Mouse (Mus musculus) effector memory CD4-positive, alpha-beta T cell, adult 5 months (primary cell): Measurements from ENCODE around the gene Ldlrap1. TPM values are rescaled to one million over a fixed set of nuclear protein-coding genes. Genes with fewer than 3 reads are reported as not detected.

Experiments
- polyA plus RNA-seq: library from polyadenylated mRNA; unstranded; fragments of 100-300 nt; shearing (Covaris generic); gene quantifications from one replicate; pipeline ENCODE4 v1.2.1, GENCODE M21; 2017

Ldlrap1 gene
- polyA plus RNA-seq: 79.9 TPM

GRCm38 (mm10) chr4:134767426-134768225, at the start of gene Ldlrap1:
Gene Ldlrap1 (minus strand): TSS chr4:134768024.

GRCm38 (mm10) chr4:134703835-134704546, 63.8 kb downstream of the Ldlrap1 start, which contains the start of gene Man1c1:
Gene Man1c1 (minus strand): TSS chr4:134704290.

Other genes with a start within 250 kb of the Ldlrap1 start
- gene Mtfr1l, start 232.6 kb downstream of the Ldlrap1 start, polyA plus RNA-seq: 88.8 TPM
- 3.8 TPM for gene Selenon, start 215.9 kb downstream of the Ldlrap1 start, polyA plus RNA-seq
- 6.2 TPM for gene Man1c1, start 63.7 kb downstream of the Ldlrap1 start, polyA plus RNA-seq
- 33.7 TPM for gene Maco1, start 85.3 kb upstream of the Ldlrap1 start, polyA plus RNA-seq
- not detected for gene Rhd, start 96.5 kb upstream of the Ldlrap1 start, polyA plus RNA-seq
- gene Tmem50a, start 147.0 kb upstream of the Ldlrap1 start, polyA plus RNA-seq: 307 TPM
- 883 TPM for gene Rsrp1, start 155.6 kb upstream of the Ldlrap1 start, polyA plus RNA-seq
- 342 TPM for gene Syf2, start 162.9 kb upstream of the Ldlrap1 start, polyA plus RNA-seq